Mouse (Mus musculus) MEL (cell line): Measurements from ENCODE around the gene D430041D05Rik. TPM values are rescaled to one million over a fixed set of nuclear protein-coding genes. Genes with fewer than 3 reads are reported as not detected.

Experiments used
- DNase-seq: peaks from one replicate; pipeline ENCODE4 v3.0.0; 2011; ENCODE audit warnings: low read depth, low spot score
- H3K27ac ChIP-seq: 2 replicates; pipeline ENCODE4 v1.5.1; 2012; ENCODE audit warnings: low read depth, mild to moderate bottlenecking, control low read depth, low read length, moderate library complexity; ENCODE audit not compliant: control insufficient read depth
- H3K27me3 ChIP-seq, 2 experiments: fragments of 150-350 bp in 1 of 2; sonication (generic) in 1 of 2; 2 replicates each; pipeline ENCODE4 v1.6.1; 2012; ENCODE audit warnings: low read length in 2 of 2, mild to moderate bottlenecking in 2 of 2, improper control_type of control experiment in 1 of 2, moderate library complexity in 1 of 2; ENCODE audit not compliant: insufficient read depth in 2 of 2, control insufficient read depth in 1 of 2
- H3K36me3 ChIP-seq, 2 experiments: 2 replicates each; pipeline ENCODE4 v1.6.1; 2012 to 2014; ENCODE audit warnings: low read length in 2 of 2, improper control_type of control experiment in 1 of 2, inconsistent platforms in 1 of 2, mild to moderate bottlenecking in 1 of 2; ENCODE audit not compliant: insufficient read depth in 2 of 2, control insufficient read depth in 1 of 2
- H3K4me1 ChIP-seq, 2 experiments: fragments of 150-350 bp in 1 of 2; sonication (generic) in 1 of 2; 2 replicates each; pipeline ENCODE4 v1.6.1; 2012; ENCODE audit warnings: low read length in 2 of 2, improper control_type of control experiment in 1 of 2, mild to moderate bottlenecking in 1 of 2; ENCODE audit not compliant: insufficient read depth in 2 of 2, control insufficient read depth in 1 of 2
- H3K4me3 ChIP-seq, 2 experiments: fragments of 150-350 bp in 1 of 2; sonication (generic) in 1 of 2; 2 replicates each; pipeline ENCODE4 v1.5.1; 2012; ENCODE audit warnings: low read depth in 2 of 2, low read length in 2 of 2, mild to moderate bottlenecking in 2 of 2, moderate library complexity in 2 of 2, control low read depth in 1 of 2, improper control_type of control experiment in 1 of 2; ENCODE audit not compliant: control insufficient read depth in 1 of 2, insufficient read depth in 1 of 2
- H3K79me2 ChIP-seq: 2 replicates; pipeline ENCODE4 v1.6.1; 2012; ENCODE audit warnings: mild to moderate bottlenecking, low read length, moderate library complexity; ENCODE audit not compliant: control insufficient read depth, poor library complexity, insufficient read depth
- H3K9ac ChIP-seq: 2 replicates; pipeline ENCODE4 v1.6.1; 2012; ENCODE audit warnings: low read depth, mild to moderate bottlenecking, control low read depth, low read length, moderate library complexity; ENCODE audit not compliant: control insufficient read depth, poor library complexity, severe bottlenecking
- H3K9me3 ChIP-seq: fragments of 150-350 bp; sonication (generic); replicated peaks from 2 replicates; pipeline ENCODE4 v1.6.1; 2012; ENCODE audit warnings: mild to moderate bottlenecking, low read length, improper control_type of control experiment, moderate library complexity; ENCODE audit not compliant: insufficient read depth
- BHLHE40 ChIP-seq: IDR thresholded peaks from 2 replicates; pipeline ENCODE4 v1.6.1; 2012; ENCODE audit warnings: low read depth, mild to moderate bottlenecking, inconsistent platforms, low read length, improper control_type of control experiment, borderline replicate concordance
- CHD2 ChIP-seq: IDR thresholded peaks from 2 replicates; pipeline ENCODE4 v1.6.1; 2011; ENCODE audit warnings: low read length, improper control_type of control experiment
- CTCF ChIP-seq, 3 experiments: IDR thresholded peaks in 2 of 3; conservative IDR thresholded peaks in 1 of 3; 2 replicates each; pipeline ENCODE4 v1.5.1; 2011 to 2012; ENCODE audit warnings: low read length in 3 of 3, low read depth in 2 of 3, mild to moderate bottlenecking in 2 of 3, improper control_type of control experiment in 1 of 3, inconsistent platforms in 1 of 3, mixed read lengths in 1 of 3, moderate library complexity in 1 of 3; ENCODE audit not compliant: control insufficient read depth in 1 of 3, insufficient read depth in 1 of 3, poor library complexity in 1 of 3, severe bottlenecking in 1 of 3
- EP300 ChIP-seq, 2 experiments: IDR thresholded peaks; 2 replicates each; pipeline ENCODE4 v1.6.1; 2011; ENCODE audit warnings: improper control_type of control experiment in 2 of 2, low read length in 2 of 2, low read depth in 1 of 2, mild to moderate bottlenecking in 1 of 2
- ETS1 ChIP-seq: IDR thresholded peaks from 2 replicates; pipeline ENCODE4 v1.6.1; 2012; ENCODE audit warnings: low read depth, mild to moderate bottlenecking, inconsistent platforms, low read length, improper control_type of control experiment, moderate library complexity
- HCFC1 ChIP-seq: IDR thresholded peaks from 2 replicates; pipeline ENCODE4 v1.6.1; 2012; ENCODE audit warnings: low read depth, mild to moderate bottlenecking, inconsistent platforms, low read length, improper control_type of control experiment, moderate library complexity
- KAT2A ChIP-seq: conservative IDR thresholded peaks from 2 replicates; pipeline ENCODE4 v1.6.1; 2012; ENCODE audit warnings: low read depth, low read length, improper control_type of control experiment, inconsistent platforms
- MAX ChIP-seq: IDR thresholded peaks from 2 replicates; pipeline ENCODE4 v1.6.1; 2011; ENCODE audit warnings: low read length, improper control_type of control experiment
- MAZ ChIP-seq: IDR thresholded peaks from 2 replicates; pipeline ENCODE4 v1.6.1; 2012; ENCODE audit warnings: low read depth, mild to moderate bottlenecking, inconsistent platforms, low read length, improper control_type of control experiment
- MXI1 ChIP-seq: IDR thresholded peaks from 2 replicates; pipeline ENCODE4 v1.6.1; 2011; ENCODE audit warnings: mild to moderate bottlenecking, low read depth, low read length, improper control_type of control experiment
- MYC ChIP-seq: IDR thresholded peaks from 2 replicates; pipeline ENCODE4 v1.6.1; 2011; ENCODE audit warnings: low read depth, mild to moderate bottlenecking, low read length, improper control_type of control experiment, moderate library complexity
- NRF1 ChIP-seq: IDR thresholded peaks from 2 replicates; pipeline ENCODE4 v1.6.1; 2014; ENCODE audit warnings: low read depth, mild to moderate bottlenecking, inconsistent platforms, low read length, improper control_type of control experiment, moderate library complexity; ENCODE audit not compliant: poor library complexity, insufficient read depth, severe bottlenecking
- POLR2A ChIP-seq, 2 experiments: IDR thresholded peaks; 2 replicates each; pipeline ENCODE4 v1.6.1; 2011 to 2012; ENCODE audit warnings: low read length in 2 of 2, mild to moderate bottlenecking in 2 of 2, control low read depth in 1 of 2, improper control_type of control experiment in 1 of 2, low read depth in 1 of 2, moderate library complexity in 1 of 2; ENCODE audit not compliant: control insufficient read depth in 1 of 2, insufficient read depth in 1 of 2, poor library complexity in 1 of 2
- RAD21 ChIP-seq: IDR thresholded peaks from 2 replicates; pipeline ENCODE4 v1.6.1; 2011; ENCODE audit warnings: mild to moderate bottlenecking, low read depth, low read length, improper control_type of control experiment
- RCOR1 ChIP-seq: IDR thresholded peaks from 2 replicates; pipeline ENCODE4 v1.6.1; 2012; ENCODE audit warnings: low read depth, mild to moderate bottlenecking, inconsistent platforms, low read length, improper control_type of control experiment
- SMC3 ChIP-seq: IDR thresholded peaks from 2 replicates; pipeline ENCODE4 v1.6.1; 2011; ENCODE audit warnings: low read depth, low read length, improper control_type of control experiment
- TAL1 ChIP-seq: IDR thresholded peaks from 2 replicates; pipeline ENCODE4 v1.6.1; 2012; ENCODE audit warnings: mild to moderate bottlenecking, inconsistent platforms, low read length, moderate library complexity, mixed read lengths
- UBTF ChIP-seq: IDR thresholded peaks from 2 replicates; pipeline ENCODE4 v1.6.1; 2012; ENCODE audit warnings: low read depth, mild to moderate bottlenecking, inconsistent platforms, low read length, improper control_type of control experiment, moderate library complexity, borderline replicate concordance; ENCODE audit not compliant: insufficient read depth
- ZC3H11A ChIP-seq: IDR thresholded peaks from 2 replicates; pipeline ENCODE4 v1.6.1; 2012; ENCODE audit warnings: low read depth, mild to moderate bottlenecking, inconsistent platforms, low read length, improper control_type of control experiment
- ZKSCAN1 ChIP-seq: IDR thresholded peaks from 2 replicates; pipeline ENCODE4 v1.6.1; 2012; ENCODE audit warnings: low read depth, mild to moderate bottlenecking, inconsistent platforms, low read length, improper control_type of control experiment, moderate library complexity
- polyA plus RNA-seq, 2 experiments: library from polyadenylated mRNA; stranded (reverse) in 1 of 2; unstranded in 1 of 2; fragments of >175 nt in 1 of 2; fragments of >200 nt in 1 of 2; gene quantifications; 2 replicates each; pipeline versions ENCODE4 v1.2.1 to v1.2.4; 2012; ENCODE audit warnings: low replicate concordance in 2 of 2, low read depth in 1 of 2; ENCODE audit not compliant: insufficient read length in 2 of 2, insufficient read depth in 1 of 2, missing spikeins in 1 of 2
- total RNA-seq: library from RNA; depleted of rRNA; stranded (reverse); fragments of 300-350 nt; gene quantifications from 2 replicates; pipeline ENCODE4 v1.2.3, GENCODE M21; 2012

Gene D430041D05Rik
- total and polyA plus RNA-seq, 3 experiments = 0.46 to 1.1 TPM; not detected in 1

- Histone ChIP-seq H3K27me3 (no peaks in the 10 kb centered on the region), H3K9ac (no peak overlapping the region), H3K36me3 (no peaks in the 10 kb centered on the region; a peak in 1 of 4 replicates), H3K79me2 (peaks cover 9% of the 10 kb centered on the region), H3K27ac (no peak overlapping the region), H3K4me1 (no peaks in the 10 kb centered on the region), H3K9me3 (no peaks in the 10 kb centered on the region), H3K4me3 (no peak overlapping the region)
- no peak for DNase-seq
- no peak for TF ChIP-seq ETS1
- no peak for TF ChIP-seq BHLHE40
- TF ChIP-seq HCFC1 = no peak
- TF ChIP-seq SMC3 = no peak
- no peak for TF ChIP-seq KAT2A
- TF ChIP-seq CHD2 = no peak
Measured at GRCm38 (mm10) chr2:104448201-104448600, 37.4 kb upstream of the D430041D05Rik start.

GRCm38 (mm10) chr2:104446016-104446415 is 35.2 kb upstream of the D430041D05Rik start:
- Histone ChIP-seq H3K9ac (no peak overlapping the region), H3K27me3 (no peaks in the 10 kb centered on the region), H3K27ac (no peak overlapping the region), H3K4me3 (no peak overlapping the region), H3K9me3 (no peaks in the 10 kb centered on the region), H3K4me1 (no peaks in the 10 kb centered on the region), H3K79me2 (peaks cover 7% of the 10 kb centered on the region; the same call in 1 of the 2 replicates), H3K36me3 (peaks cover 0 to 2% of the 10 kb centered on the region in 2 experiments; a peak in 1 of 4 replicates)
- DNase-seq = no peak
- TF ChIP-seq MAZ = no peak
- no peak for TF ChIP-seq RCOR1
- no peak for TF ChIP-seq EP300 (IDR thresholded peaks at IDR 0.05; ENCODE audit: low read depth in 1 of 2, low read length in 2 of 2)
- no peak for TF ChIP-seq TAL1
- no peak for TF ChIP-seq CHD2
- no peak for TF ChIP-seq HCFC1
- no peak for TF ChIP-seq ZKSCAN1
- TF ChIP-seq UBTF = no peak
- no peak for TF ChIP-seq NRF1
- no peak for TF ChIP-seq CTCF (IDR thresholded peaks at IDR 0.05 in 2 of 3, conservative IDR thresholded peaks at IDR 0.05 in 1 of 3; ENCODE audit: control insufficient read depth in 1 of 3, insufficient read depth in 1 of 3, low read depth in 2 of 3, low read length in 3 of 3, poor library complexity in 1 of 3, severe bottlenecking in 1 of 3)

GRCm38 (mm10) chr2:104444776-104445175 is 34.0 kb upstream of the D430041D05Rik start:
- Histone ChIP-seq H3K27me3 (no peaks in the 10 kb centered on the region), H3K9me3 (no peaks in the 10 kb centered on the region), H3K27ac (no peak overlapping the region), H3K4me1 (no peaks in the 10 kb centered on the region), H3K79me2 (peaks cover 4% of the 10 kb centered on the region; the same call in 1 of the 2 replicates), H3K36me3 (peaks cover 0 to 5% of the 10 kb centered on the region in 2 experiments; a peak in 2 of 4 replicates), H3K9ac (no peak overlapping the region), H3K4me3 (no peak overlapping the region)
- DNase-seq = peak; percentile 75
- peak; percentile 48; the same call in 1 of the 2 replicates for TF ChIP-seq MAX
- TF ChIP-seq MXI1 = 0 out of 2 replicates have a peak, but pooled peaks have one; percentile 31
- peak; percentile 77 for TF ChIP-seq SMC3
- peak; percentile 83 for TF ChIP-seq RAD21
- peak; percentile 81 for TF ChIP-seq MYC
- TF ChIP-seq ZC3H11A = peak; percentile 60
- no peak for TF ChIP-seq POLR2A (IDR thresholded peaks at IDR 0.05; ENCODE audit: control insufficient read depth in 1 of 2, insufficient read depth in 1 of 2, low read depth in 1 of 2, low read length in 2 of 2, poor library complexity in 1 of 2)
- peak; percentile 40 to 85 (median 56) for TF ChIP-seq CTCF (IDR thresholded peaks at IDR 0.05 in 2 of 3, conservative IDR thresholded peaks at IDR 0.05 in 1 of 3; ENCODE audit: control insufficient read depth in 1 of 3, insufficient read depth in 1 of 3, low read depth in 2 of 3, low read length in 3 of 3, poor library complexity in 1 of 3, severe bottlenecking in 1 of 3)
- no peak for TF ChIP-seq RCOR1
